Mouse (Mus musculus) neural tube, embryonic 10.5 days (tissue): Measurements from ENCODE around the gene Gprasp1.
"Not testable (repeated sequence)": the region's sequence is repeated elsewhere in the genome, so short reads cannot be mapped to it uniquely, and the experiment has no call there.

Experiments
- DNase-seq: peaks from one replicate; pipeline ENCODE4 v3.0.0-alpha.2; 2017; ENCODE audit warnings: low spot score; ENCODE audit errors: extremely low spot score

Gene Gprasp1

GRCm38 (mm10) chrX:135742304-135743055 lies at the start of gene Gprasp1, which contains the start of gene Armcx5:
Gene Gprasp1, plus strand, starts transcription at chrX:135742733.
Gene Armcx5, plus strand, starts transcription at chrX:135742733.
- peak; percentile 75 for DNase-seq

GRCm38 (mm10) chrX:135693633-135694032 lies 48.9 kb upstream of the Gprasp1 start, which contains the start of gene Tcp11x2:
Gene Tcp11x2, minus strand, starts transcription at chrX:135693790.
- DNase-seq = no peak

GRCm38 (mm10) chrX:135703111-135703510 lies 39.4 kb upstream of the Gprasp1 start:
- DNase-seq = no peak

GRCm38 (mm10) chrX:135704349-135704748 lies 38.2 kb upstream of the Gprasp1 start:
- no peak for DNase-seq

- DNase-seq = no peak
These were observed 29.7 kb upstream of the Gprasp1 start for GRCm38 (mm10) chrX:135712845-135713244.

- no peak for DNase-seq
These were observed 17.4 kb upstream of the Gprasp1 start, which contains the start of gene Tmsb15a for GRCm38 (mm10) chrX:135725161-135725560. Gene Tmsb15a, minus strand, starts transcription at chrX:135725261.

GRCm38 (mm10) chrX:135738730-135739520 lies 3.6 kb upstream of the Gprasp1 start:
- no peak for DNase-seq

GRCm38 (mm10) chrX:135743056-135743355 lies 473 bp downstream of the Gprasp1 start:
- no peak for DNase-seq

GRCm38 (mm10) chrX:135745376-135745775 lies 2.8 kb downstream of the Gprasp1 start:
- not testable (repeated sequence) for DNase-seq

- DNase-seq = peak; percentile 65
These were observed 10.3 kb downstream of the Gprasp1 start for GRCm38 (mm10) chrX:135752832-135753231.

GRCm38 (mm10) chrX:135761707-135762106 lies 19.2 kb downstream of the Gprasp1 start:
- no peak for DNase-seq

- DNase-seq = no peak
These were observed 25.6 kb downstream of the Gprasp1 start for GRCm38 (mm10) chrX:135768043-135768548.

- DNase-seq = no peak
These were observed 26.0 kb downstream of the Gprasp1 start for GRCm38 (mm10) chrX:135768565-135768964.

GRCm38 (mm10) chrX:135791536-135791935 lies 49.0 kb downstream of the Gprasp1 start:
- no peak for DNase-seq

GRCm38 (mm10) chrX:135792326-135792725 lies 49.8 kb downstream of the Gprasp1 start:
- no peak for DNase-seq

GRCm38 (mm10) chrX:135795591-135796304 lies 53.2 kb downstream of the Gprasp1 start:
- DNase-seq = peak; percentile 52

- DNase-seq = peak; percentile 36
These were observed 54.0 kb downstream of the Gprasp1 start for GRCm38 (mm10) chrX:135796305-135797211.

- DNase-seq = peak; percentile 18
These were observed 54.7 kb downstream of the Gprasp1 start, which contains the start of gene Bhlhb9 for GRCm38 (mm10) chrX:135797212-135797644. Gene Bhlhb9, plus strand, starts transcription at chrX:135797594.

- no peak for DNase-seq
These were observed 61.6 kb downstream of the Gprasp1 start for GRCm38 (mm10) chrX:135804149-135804548.

- DNase-seq = peak; percentile 25
These were observed 63.2 kb downstream of the Gprasp1 start for GRCm38 (mm10) chrX:135805780-135806179.
